Mouse (Mus musculus): Measurements from ENCODE around the gene Tspo2.

- TF ChIP-seq GATA1 (IDR thresholded peaks at IDR 0.05; ENCODE audit: borderline replicate concordance, low read length) = no peak
- no peak for TF ChIP-seq FLI1 (IDR thresholded peaks at IDR 0.05; ENCODE audit: low read length)
These were observed 34.7 kb downstream of the Tspo2 start for GRCm38 (mm10) chr17:48416425-48417195.

All from megakaryocyte, embryonic 14.5 days (primary cell).